Mouse (Mus musculus) brown adipose tissue, adult 24 weeks (tissue): ENCODE data around the gene Ddi1. TPM values are rescaled to one million over a fixed set of nuclear protein-coding genes. Genes with fewer than 3 reads are reported as not detected.
"Not testable (repeated sequence)": the region's sequence is repeated elsewhere in the genome, so short reads cannot be mapped to it uniquely, and the experiment has no call there.

Experiments
- H3K27ac ChIP-seq: fragments of 200-500 bp; replicated peaks from 2 replicates; pipeline ENCODE4 v1.5.1; 2012; ENCODE audit warnings: low read depth, mild to moderate bottlenecking, low read length
- H3K4me1 ChIP-seq: fragments of 200-500 bp; 2 replicates; pipeline ENCODE4 v1.6.1; 2012; ENCODE audit warnings: low read length, mixed read lengths; ENCODE audit not compliant: control insufficient read depth, insufficient read depth, insufficient read length
- H3K4me3 ChIP-seq: fragments of 200-500 bp; 2 replicates; pipeline ENCODE4 v1.5.1; 2012; ENCODE audit warnings: low read depth, mild to moderate bottlenecking, low read length, moderate library complexity; ENCODE audit not compliant: insufficient read depth
- polyA plus RNA-seq: library from polyadenylated mRNA; stranded (reverse); fragments of >200 nt; gene quantifications from 2 replicates; pipeline ENCODE4 v1.2.4, GENCODE M21; 2012; ENCODE audit not compliant: missing spikeins, insufficient read depth, insufficient read length

Ddi1 gene
- polyA plus RNA-seq, result not detected in 2 replicates

DNA sequence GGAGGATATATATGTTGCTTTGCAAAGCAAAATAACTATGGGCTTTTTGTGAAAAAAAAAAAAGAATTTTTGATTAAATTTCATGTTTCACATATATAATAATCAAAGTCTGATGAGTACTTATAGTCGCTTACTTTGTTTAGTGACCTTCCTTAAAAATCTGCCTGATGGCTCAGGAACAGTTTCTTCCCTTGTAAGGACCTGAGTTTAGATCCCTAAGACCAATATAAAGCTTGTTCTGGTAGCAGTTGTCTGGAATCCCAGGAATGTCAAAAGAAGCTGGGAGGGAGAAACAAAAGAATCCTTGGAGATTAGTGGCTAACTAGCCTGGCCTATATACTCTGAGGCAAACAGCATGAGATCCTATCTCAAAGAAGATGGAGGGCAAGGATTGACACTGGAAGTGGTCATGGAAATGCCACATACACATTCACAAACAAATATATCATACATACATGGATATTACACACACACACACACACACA, at the start of gene Ddi1:
TSS of gene Ddi1 (minus strand) at position 51 of the 485 bp plus-strand sequence.
- no peak within 1 kb of the TSS for H3K4me3 ChIP-seq
- no peak within 1 kb of the TSS; the same call in 1 of the 2 replicates for H3K27ac ChIP-seq
- H3K4me1 ChIP-seq, result peaks cover 2% of the 10 kb centered on the region; the same call in 1 of the 2 replicates

DNA sequence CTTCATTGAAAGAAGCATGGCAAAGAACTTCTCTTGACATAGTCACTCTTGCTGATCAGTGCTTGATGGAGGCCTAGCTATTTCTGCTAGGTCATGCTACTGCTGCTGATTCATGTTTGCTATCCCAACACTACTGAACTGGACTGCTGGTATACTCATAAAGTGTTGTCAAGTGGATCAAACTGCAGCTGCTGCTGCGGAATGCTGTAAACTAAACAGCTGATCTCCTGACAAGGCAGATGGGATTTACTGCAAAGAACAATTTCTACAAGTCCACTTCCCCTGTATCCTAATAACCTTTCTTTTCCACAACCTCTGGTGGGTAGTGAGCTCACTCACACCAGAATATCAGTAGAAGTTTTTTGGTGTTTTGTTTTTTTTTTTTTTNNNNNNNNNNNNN, 47.5 kb upstream of the Ddi1 start:
- H3K4me3 ChIP-seq, result no peak overlapping the region
- H3K4me1 ChIP-seq, result no peaks in the 10 kb centered on the region
- H3K27ac ChIP-seq, result no peak overlapping the region

DNA sequence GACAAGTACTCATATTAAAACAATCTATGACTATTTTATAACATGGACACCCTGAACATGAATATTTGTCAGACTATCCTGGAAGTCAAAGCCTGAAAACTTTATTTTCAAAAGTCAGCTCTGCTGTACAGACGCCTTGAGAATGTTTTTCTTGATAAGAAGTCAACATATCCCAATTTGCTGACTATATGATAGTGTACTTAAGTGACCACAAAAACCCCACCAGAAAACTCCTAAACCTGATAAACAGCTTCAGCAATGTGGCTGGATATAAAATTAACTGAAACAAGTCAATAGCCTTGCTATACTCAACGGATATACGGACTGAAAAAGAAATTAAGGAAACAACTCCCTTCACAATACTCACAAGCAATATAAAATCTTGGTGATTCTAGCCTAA, 36.2 kb upstream of the Ddi1 start:
- Histone ChIP-seq H3K4me1 (peaks cover 2% of the 10 kb centered on the region; the same call in 1 of the 2 replicates), H3K4me3 (no peak overlapping the region), H3K27ac (no peak overlapping the region)

DNA sequence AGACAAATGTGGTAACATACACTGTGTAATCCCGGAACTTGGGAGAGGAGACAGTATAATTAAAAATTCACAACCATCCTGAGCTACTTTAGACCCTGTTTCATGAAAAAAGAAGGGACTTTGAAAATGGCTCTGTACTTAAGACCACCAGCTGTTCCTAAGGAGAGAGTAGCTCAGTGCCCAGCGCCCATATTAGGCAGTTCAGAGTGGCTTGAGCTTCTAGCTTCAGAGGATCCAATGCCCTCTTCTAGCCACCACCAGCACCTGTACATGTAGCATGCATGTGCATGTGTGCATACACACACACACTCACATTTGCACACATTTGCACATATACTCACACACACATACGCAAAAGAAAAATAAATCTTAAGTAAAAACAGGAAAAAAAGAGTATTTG, 34.9 kb upstream of the Ddi1 start:
- H3K4me3 ChIP-seq, result no peak overlapping the region
- H3K27ac ChIP-seq, result no peak overlapping the region
- H3K4me1 ChIP-seq, result peaks cover 2% of the 10 kb centered on the region; the same call in 1 of the 2 replicates

DNA sequence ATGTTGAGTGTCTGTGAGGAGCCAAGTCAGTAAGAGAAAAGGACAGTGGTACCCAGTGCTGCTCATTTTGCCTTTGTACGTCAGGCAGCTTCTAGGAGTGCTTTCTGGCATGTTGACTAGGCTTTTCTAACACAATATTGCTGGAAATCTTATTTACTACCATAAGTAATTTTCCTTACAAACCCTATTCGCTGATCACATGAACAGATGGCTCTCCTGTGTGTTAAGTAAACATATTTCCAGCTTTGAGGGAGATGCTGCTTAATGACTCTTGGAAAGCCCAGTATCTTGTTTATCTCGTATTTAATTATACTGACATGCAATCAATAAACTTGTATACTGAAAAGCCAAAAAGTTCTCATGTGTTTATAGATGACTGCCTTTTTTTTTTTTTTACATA, 32.4 kb upstream of the Ddi1 start:
- Histone ChIP-seq H3K4me3 (no peak overlapping the region), H3K4me1 (peaks cover 2% of the 10 kb centered on the region; the same call in 1 of the 2 replicates), H3K27ac (no peak overlapping the region)

DNA sequence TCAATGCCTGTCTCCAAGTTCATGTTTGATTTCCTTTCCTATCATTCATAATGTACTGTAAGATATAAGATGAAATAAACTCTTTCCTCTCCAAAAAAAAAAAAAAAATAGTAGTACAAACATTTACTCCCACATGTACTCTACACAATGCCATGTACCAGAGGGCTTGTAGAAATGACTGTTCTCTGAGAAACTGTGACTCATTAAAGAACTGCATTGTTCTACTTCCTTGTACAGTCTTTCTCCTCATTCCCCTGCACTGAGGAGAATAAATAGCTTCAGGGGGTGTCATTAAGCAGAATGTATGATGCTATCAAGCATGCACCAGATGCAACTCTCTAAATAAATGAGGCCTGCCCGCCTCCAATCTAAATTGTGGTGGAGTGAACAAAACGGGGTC, 28.9 kb upstream of the Ddi1 start:
- H3K4me3 ChIP-seq, result no peak overlapping the region
- H3K4me1 ChIP-seq, result peaks cover 2% of the 10 kb centered on the region; the same call in 1 of the 2 replicates
- H3K27ac ChIP-seq, result no peak overlapping the region

DNA sequence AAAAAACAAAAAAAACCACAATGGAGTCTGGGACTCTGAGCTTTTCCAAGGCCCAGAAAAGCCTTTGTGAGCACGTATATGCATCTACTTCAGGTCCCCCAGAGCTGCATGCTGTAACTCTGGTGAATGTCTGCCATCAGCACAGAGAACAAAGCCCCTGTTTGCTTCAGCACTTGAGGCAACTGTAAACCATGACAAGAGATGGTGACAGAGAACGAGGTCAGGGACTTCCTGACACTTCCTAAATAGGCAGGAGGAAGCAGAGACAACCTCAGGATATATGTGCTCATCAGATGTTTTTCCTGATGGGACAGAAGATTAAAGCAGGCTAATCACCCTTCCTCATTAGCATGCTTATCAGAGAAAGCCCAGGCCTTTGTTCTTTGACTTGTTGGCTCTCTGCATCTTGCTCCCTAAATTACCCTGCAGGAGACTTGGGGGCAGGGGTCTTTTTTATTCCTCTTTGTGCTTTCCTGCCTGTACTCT, 19.6 kb upstream of the Ddi1 start:
- no peaks in the 10 kb centered on the region for H3K4me1 ChIP-seq
- H3K4me3 ChIP-seq, result no peak overlapping the region
- H3K27ac ChIP-seq, result no peak overlapping the region

DNA sequence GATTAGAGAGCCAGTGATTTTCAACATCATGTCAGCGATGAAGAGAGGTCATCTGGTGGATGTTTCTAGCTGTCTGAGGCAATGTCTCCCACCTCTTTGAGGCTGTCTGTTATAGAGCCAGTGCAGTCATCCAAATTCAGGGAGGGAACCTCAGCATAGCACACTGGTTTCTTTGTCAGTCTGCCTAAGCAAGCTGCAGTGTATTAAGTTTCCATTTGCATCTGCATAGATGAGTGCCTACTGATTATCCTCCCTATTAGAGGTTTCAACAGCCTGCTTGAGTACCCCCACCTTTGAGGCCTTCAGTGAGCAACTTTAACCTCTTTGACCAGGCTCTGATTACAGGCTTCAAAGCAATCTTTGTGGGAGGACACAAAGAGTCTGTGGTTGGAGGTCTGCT, 17.1 kb upstream of the Ddi1 start:
- no peaks in the 10 kb centered on the region for H3K4me1 ChIP-seq
- no peak overlapping the region for H3K4me3 ChIP-seq

DNA sequence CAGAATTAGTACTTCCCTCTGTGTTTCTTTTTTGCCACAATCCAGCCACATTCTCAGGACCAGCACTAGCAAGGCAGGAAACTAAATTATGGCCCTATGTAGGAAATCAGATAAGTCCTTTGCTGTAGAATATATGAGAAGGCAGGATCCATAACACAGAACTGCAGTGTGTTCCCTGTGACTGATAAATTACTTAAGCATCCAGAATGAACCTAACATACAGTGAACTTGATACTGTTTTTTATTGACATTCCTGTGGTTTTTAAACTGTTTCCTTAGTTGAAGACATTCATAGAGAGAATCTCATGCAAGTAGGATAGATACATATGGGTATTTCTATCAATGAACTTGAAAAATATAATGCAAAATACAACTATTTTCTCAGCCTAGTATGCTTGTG, 7.9 kb upstream of the Ddi1 start:
- H3K4me3 ChIP-seq, result no peak overlapping the region
- H3K4me1 ChIP-seq, result no peaks in the 10 kb centered on the region
- H3K27ac ChIP-seq, result no peak overlapping the region

More for the DNA sequence above, 17.1 kb upstream of the Ddi1 start:
- no peak overlapping the region for H3K27ac ChIP-seq

DNA sequence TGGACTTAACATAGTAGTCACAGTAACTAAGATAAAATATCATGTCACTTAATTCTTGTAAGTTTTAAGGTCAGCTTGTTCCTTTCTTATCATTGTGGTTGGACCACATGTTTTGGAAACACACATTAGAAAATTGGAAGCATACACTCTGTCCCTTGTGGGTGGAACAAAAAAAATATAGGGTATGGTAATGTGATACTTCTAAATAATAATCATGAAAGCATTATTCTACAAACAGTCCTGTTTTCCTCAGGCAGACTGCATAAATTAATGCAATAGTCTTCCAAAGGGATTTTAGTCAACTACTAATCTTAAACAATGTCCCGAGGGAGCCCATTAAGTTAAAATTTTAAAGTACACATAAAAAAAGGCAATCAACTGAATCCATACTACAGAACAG, 6.7 kb upstream of the Ddi1 start:
- Histone ChIP-seq H3K4me1 (no peaks in the 10 kb centered on the region), H3K4me3 (no peak overlapping the region), H3K27ac (no peak overlapping the region)

DNA sequence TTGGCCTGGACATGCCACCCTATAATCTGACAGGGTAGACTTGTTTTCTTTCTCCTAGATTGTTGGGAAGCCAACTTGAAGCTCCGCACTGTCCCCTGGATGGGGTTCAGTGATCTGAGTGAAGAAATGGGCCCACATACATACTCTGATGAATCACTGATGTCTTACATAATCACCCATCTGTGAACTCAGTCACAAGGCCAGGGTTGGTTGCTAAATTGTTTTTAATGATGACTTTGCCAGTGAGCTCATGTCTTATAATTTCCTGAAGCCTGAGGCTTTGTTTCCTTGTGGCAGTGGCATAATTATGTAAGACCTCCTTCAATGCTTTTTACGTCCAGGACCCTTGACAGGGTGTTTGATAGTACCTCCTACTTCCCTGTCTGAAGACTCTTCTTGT, 4.8 kb downstream of the Ddi1 start:
- H3K27ac ChIP-seq, result no peak overlapping the region

DNA sequence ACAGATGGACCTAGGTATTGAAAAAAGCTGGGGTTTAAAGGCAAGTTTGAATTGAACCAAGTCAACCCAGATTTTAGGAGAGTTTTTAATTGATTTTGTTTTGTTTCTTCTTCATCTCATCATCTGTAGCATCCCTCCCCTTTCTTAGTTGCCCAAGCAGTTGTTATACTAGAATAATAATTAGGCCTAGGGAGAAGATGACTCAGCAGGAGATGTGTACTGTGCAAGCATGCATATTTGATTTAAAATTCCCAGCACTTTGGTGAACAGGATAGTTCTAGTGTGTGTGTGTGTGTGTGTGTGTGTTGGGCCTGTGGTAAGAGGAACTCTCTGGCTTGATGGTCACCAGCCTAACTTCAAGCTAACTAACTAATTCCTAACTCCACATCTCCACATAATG, 12.6 kb downstream of the Ddi1 start:
- Histone ChIP-seq H3K27ac (no peak overlapping the region), H3K4me1 (no peaks in the 10 kb centered on the region), H3K4me3 (no peak overlapping the region)

More for the DNA sequence above, 4.8 kb downstream of the Ddi1 start:
- Histone ChIP-seq H3K4me1 (peaks cover 2% of the 10 kb centered on the region; the same call in 1 of the 2 replicates), H3K4me3 (no peak overlapping the region)

DNA sequence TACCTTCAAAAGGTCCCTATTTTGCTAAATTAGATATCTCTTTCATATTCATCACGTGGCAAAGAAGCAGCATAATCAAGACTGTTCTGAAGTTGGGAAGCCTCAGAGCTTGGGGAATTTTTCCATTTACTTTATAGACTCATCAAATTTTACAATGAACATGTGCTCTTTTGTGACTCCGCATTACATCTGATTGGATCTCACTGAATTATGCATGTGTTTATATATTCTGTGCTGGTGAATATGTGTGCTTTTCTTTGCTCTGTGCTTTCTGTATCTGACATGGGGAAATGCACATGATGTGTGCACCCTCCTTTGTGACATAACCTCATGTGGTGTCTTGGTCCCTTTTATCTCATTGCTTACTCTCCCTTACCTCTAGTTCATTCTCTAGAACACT, 17.7 kb downstream of the Ddi1 start:
- H3K27ac ChIP-seq, result no peak overlapping the region
- no peak overlapping the region for H3K4me3 ChIP-seq
- peaks cover 2% of the 10 kb centered on the region; the same call in 1 of the 2 replicates for H3K4me1 ChIP-seq

DNA sequence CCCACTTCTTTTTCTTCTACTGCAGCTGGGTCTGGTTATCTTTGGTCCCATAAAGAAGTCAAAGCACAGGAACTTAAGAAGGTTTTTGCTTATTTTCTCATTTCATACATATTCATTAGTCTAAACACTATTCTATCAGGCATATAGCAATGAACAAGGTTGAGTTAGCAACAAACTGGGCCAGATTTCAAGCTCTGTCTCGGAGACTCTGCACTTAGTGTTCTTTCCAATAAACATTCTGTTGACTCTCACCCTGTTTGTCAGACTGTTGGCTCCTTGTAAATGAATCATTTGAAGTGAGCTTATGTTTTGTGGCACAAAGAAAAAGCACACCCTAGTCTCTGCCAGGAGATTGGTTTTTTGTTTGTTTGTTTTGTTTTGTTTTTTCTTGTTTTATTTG, 19.3 kb downstream of the Ddi1 start:
- no peak overlapping the region for H3K27ac ChIP-seq
- no peak overlapping the region for H3K4me3 ChIP-seq
- peaks cover 2% of the 10 kb centered on the region; the same call in 1 of the 2 replicates for H3K4me1 ChIP-seq

DNA sequence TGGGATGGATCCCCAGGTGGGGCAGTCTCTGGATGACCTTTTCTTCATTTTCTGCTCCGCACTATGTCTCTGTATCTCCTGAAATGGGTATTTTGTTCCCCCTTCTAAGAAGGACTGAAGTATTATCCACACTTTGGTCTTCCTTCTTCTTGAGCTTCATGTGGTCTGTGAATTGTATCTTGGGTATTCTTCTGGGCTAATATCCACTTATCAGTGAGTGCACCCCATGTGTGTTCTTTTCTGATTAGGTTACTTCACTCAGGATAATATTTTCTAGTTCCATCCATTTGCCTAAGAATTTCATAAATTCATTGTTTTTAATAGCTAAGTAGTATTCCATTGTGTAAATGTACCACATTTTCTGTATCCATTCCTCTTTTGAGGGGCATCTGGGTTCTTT, 33.7 kb downstream of the Ddi1 start:
- not testable (repeated sequence) for H3K27ac ChIP-seq, H3K4me1 ChIP-seq, H3K4me3 ChIP-seq

DNA sequence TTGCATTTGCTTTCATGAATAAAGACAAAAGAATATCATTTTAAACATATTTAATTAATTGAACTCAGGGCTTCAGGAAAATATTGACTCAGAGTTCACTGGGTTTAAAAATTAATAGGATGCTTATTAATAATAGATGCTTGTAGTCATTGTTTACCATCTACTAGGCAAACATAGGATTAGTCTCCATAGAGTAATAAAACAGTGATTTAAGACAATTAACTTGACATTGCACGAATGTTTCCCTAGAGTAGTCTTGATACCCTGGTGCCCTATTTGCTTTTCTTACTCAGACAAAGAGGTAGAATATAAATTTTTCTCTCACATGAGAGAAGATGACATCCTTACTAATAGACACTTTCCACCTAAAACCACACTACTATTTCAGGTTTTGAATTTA, 52.1 kb downstream of the Ddi1 start:
- H3K27ac ChIP-seq, result no peak overlapping the region
- no peak overlapping the region for H3K4me3 ChIP-seq
- H3K4me1 ChIP-seq, result no peaks in the 10 kb centered on the region; the same call in 1 of the 2 replicates
